Mouse (Mus musculus): ENCODE measurements at regions not wholly inside any gene's neighbourhood (a gene's known extent, or its start where the extent isn't known, plus 50 kb on each side); places are given as distances from the start of the nearest gene placed in this dataset.
A peak's percentile ranks its signal among the peaks of the same experiment; 100 is the strongest.

DNA sequence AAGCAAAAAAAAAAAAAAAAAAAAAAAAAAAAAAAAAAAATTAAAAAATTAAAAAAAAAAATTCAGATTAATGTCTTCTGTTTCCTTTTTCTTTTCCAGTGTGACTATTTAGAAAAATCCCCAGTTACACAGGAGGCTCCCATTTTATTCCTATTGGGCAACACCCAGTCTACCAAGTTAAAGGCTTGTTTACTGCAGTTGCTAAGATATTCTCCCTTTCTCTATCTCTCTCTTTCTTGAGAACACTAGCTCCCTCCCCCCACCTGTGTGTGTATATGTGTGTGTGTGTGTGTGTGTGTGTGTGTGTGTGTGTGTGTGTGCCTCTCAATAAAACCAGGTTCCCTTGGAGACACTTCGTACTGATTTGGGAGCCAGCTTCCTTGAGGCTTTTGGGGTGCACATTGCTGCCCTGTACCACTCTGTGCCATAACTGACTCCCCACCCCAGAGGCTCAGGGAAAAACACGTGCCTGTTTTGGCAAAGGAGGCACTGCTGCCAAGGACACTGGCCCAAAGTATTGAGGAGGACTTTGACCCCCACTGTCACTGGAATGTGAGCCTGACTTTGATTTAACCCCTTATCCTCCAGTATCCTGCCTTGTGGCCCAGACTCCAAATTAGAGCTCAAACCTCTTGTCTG lies 50.3 kb downstream of the Anapc15-ps start:
- DNase-seq (ENCODE audit: low read depth, low spot score), result no peak

DNA sequence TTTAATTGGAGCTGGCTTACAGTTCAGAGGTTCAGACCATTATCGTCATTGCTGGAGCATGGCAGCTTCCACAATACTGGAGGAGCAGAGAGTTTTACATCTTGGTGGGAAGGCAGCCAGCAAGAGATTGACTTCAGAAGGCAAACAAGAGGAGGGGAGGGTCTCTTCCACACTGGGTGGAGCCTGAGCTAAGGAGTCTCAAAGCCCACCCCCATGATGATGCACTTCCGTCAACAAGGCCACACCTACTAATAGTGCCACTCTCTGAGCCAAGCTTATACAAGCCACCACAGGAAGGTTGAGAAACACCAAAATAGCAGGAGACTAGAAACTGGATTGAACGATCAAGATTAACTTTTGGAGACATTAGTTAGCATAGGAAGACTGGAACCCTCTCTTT lies 52.5 kb downstream of the Anapc15-ps start:
- no peak for DNase-seq (ENCODE audit: low read depth, low spot score)

DNA sequence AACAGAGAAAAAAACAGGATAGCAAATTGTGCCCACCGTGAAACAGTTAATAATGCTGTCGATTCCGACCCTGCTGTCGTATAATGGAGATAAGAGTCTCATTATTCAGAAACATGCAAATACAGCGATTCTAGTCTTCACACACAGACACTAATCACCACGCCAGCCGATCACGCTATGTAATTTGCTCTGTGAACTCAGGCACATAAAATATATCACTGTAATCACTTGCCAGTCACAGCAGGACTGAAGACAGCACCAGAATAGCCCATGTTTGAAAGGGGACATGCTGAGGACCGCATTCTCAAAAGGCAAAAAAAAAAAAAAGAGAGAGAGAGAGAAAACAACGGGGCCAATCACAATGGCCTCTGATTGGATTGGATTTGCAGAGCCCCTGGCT lies 53.6 kb downstream of the Anapc15-ps start:
- DNase-seq (ENCODE audit: low read depth, low spot score), result no peak

DNA sequence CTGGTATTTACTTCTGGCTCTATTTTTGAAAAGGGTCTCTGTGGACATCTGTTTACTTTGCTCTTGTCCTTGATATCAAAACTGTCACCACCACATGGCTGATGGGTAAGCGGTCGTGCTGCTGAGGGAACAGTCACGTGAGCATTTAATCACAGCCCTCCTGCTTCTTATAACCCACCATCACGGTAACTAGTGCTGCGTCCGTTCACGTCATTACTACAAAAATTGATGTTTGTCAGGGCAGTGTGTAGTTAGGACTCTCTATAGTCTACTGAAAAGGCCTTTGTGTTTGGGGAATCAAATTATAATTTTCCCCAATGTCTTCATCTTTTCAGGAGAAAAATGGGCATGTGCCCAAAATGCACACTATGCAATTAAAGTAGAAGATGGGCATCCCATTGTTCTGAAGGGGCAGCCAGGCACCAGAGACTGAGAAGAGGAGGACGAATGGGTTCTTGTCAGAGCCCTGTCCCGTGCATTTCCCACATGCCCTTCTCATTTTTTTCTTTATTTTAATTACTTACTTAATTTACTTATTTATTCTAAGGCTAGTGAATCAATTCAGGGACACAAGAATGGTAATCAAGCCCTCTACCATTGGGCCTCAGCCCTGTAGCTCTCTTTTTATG lies 54.6 kb upstream of the Nudt4 start:
- DNase-seq (ENCODE audit: low read depth, low spot score), result no peak

DNA sequence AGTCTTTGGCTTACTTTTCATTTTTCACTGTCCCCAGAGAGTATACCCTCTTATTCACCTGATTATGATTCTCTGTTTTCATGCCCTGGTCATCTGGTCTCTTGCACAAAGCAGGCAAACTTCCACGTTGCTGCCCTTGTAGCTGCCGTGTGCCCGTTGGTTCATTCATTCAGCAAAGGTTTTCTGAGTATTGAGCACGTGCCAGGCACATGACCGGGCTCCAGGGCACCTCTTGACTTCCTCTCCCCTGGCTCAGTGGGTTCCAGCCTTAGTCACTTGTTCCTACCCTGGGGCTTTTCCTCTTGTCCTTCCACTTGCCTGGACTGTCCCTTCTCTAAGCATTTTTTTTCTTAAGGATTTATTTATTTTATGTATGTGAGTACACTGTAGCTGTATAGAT lies 52.9 kb upstream of the Nudt4 start:
- DNase-seq (ENCODE audit: low read depth, low spot score), result peak; percentile 53

DNA sequence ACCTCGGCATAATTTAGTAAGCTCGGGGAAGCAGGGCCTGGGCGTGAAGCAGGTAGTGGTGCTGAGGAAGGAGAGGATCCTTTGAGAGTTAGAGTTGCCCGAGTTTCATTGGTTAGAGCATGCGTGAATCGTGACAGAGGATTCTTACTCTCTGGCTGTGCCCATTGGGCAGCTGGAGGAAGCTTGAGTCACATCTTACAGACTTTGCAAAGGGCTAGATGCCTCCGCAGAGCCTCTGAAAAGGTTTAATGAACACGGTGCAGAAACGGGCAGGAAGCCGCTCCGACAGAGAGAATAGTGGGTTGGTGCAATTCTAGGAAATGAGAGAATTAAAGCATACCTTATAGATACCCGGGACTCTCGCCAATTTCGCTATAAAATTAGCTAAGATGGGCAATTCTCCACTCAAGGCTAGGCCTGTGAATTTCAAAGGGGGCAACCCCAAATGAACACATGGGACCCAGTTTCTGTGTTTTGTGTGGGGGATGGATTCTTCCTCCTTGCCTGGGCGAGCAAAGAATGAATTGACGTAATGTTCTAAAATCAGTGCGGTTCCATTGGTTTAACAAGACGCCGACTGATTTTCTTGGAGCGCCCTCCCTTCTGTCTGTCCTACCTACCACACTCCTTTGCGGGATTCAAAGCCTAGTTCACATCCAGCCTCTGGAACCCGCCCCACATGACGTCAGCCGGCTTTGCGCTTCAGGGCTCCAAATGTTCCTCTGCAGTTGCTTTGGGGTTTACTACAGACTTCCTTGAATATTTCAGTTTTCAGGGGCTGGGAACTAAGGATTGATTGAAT lies 52.1 kb upstream of the Nudt4 start:
- DNase-seq (ENCODE audit: low read depth, low spot score), result no peak
